ENCODE assay signal across 8 mouse cellular contexts in genomic region chr5:137671443-137672240, GRCm38 (mm10). TPM values are rescaled to one million over a fixed set of nuclear protein-coding genes. Genes with fewer than 3 reads are reported as not detected.
DNase-seq lines count a peak whose midpoint lies in the region; ATAC-seq and TF ChIP-seq lines count a peak whose summit lies in the region.

No protein-coding gene starts in this region.

- no peak for TF ChIP-seq CTCF in layer of hippocampus, adult 2 months (conservative IDR thresholded peaks at IDR 0.05)
- TF ChIP-seq CTCF in lung, embryonic 14.5 days (IDR thresholded peaks at IDR 0.05; ENCODE audit: low read depth) = no peak

- no peaks in the 10 kb centered on the region for H3K27me3 ChIP-seq in lung, embryonic 14.5 days (ENCODE audit: insufficient read depth, low read length)
- no peaks in the 10 kb centered on the region for H3K27me3 ChIP-seq in stomach, embryonic 15.5 days (replicated peaks)

- H3K27ac ChIP-seq in layer of hippocampus, adult 2 months = peak overlapping the region; percentile 73
- peak overlapping the region; percentile 75 for H3K27ac ChIP-seq in lung, embryonic 14.5 days (ENCODE audit: low read depth)
- peak overlapping the region; percentile 83 for H3K27ac ChIP-seq in stomach, embryonic 15.5 days

- ATAC-seq in lung, embryonic 14.5 days (ENCODE audit: insufficient read depth) = peak; percentile 81
- ATAC-seq in stomach, embryonic 15.5 days (ENCODE audit: insufficient read depth, low FRiP score, low read depth) = peak; percentile 58

- WGBS in lung, embryonic 14.5 days = 8% methylated on average over 9 of the region's 9 CpGs
- WGBS in stomach, embryonic 15.5 days = 8% methylated on average over 9 of the region's 9 CpGs

- peak overlapping the region; percentile 17; the same call in 1 of the 2 replicates for H3K4me3 ChIP-seq in layer of hippocampus, adult 2 months
- no peak overlapping the region for H3K4me3 ChIP-seq in lung, embryonic 14.5 days (ENCODE audit: low read depth, low read length)
- H3K4me3 ChIP-seq in stomach, embryonic 15.5 days (replicated peaks) = no peak overlapping the region

- H3K9me3 ChIP-seq in lung, embryonic 14.5 days (ENCODE audit: low read depth, low read length) = no peaks in the 10 kb centered on the region
- H3K9me3 ChIP-seq in stomach, embryonic 15.5 days = no peaks in the 10 kb centered on the region

- peaks cover 9% of the 10 kb centered on the region for H3K4me1 ChIP-seq in lung, embryonic 14.5 days (ENCODE audit: insufficient read depth)
- peaks cover 24% of the 10 kb centered on the region for H3K4me1 ChIP-seq in stomach, embryonic 15.5 days

- H3K36me3 ChIP-seq in lung, embryonic 14.5 days (ENCODE audit: insufficient read depth) = peaks cover 9% of the 10 kb centered on the region
- H3K36me3 ChIP-seq in stomach, embryonic 15.5 days = no peaks in the 10 kb centered on the region; the same call in 1 of the 2 replicates

- H3K9ac ChIP-seq in lung, embryonic 14.5 days = peak overlapping the region; percentile 1; the same call in 1 of the 2 replicates
- no peak overlapping the region for H3K9ac ChIP-seq in stomach, embryonic 15.5 days

- peak overlapping the region; percentile 19; the same call in 1 of the 2 replicates for H3K4me2 ChIP-seq in lung, embryonic 14.5 days
- peak overlapping the region; percentile 12; the same call in 1 of the 2 replicates for H3K4me2 ChIP-seq in stomach, embryonic 15.5 days

- DNase-seq in layer of hippocampus, adult 2 months (ENCODE audit: low spot score in 2 of 2) = no peak
- DNase-seq in layer of hippocampus, adult 8-10 months (ENCODE audit: low spot score in 2 of 2) = no peak
- peak; percentile 21 to 72 for DNase-seq in adrenal gland, postnatal 4 days (ENCODE audit: low spot score in 2 of 2)
- peak; percentile 90 to 95 for DNase-seq in heart, adult 18-20 months
- peak; percentile 95 for DNase-seq in kidney, adult 9 months
- peak; percentile 67 for DNase-seq in lung, embryonic 14.5 days
- no peak for DNase-seq in layer of hippocampus, adult 11-12 months (ENCODE audit: low spot score)

RNA-seq across cellular contexts. Expression of gene Agfg2, which starts 12.9 kb away (rescaled TPM):
- 10 to 100 TPM; 64.1 to 67.3 TPM for total RNA-seq in layer of hippocampus, adult 2 months (2021)
- total RNA-seq in layer of hippocampus, adult 8-10 months (2022) = 10 to 100 TPM; 66.1 to 66.6 (median 66.5) TPM
- total RNA-seq in adrenal gland, postnatal 4 days (2021) = 10 to 100 TPM; 28.5 to 31.9 TPM
- 10 to 100 TPM; 16.9 to 23.0 TPM for total RNA-seq in heart, adult 18-20 months (2021)
- polyA plus RNA-seq in lung, embryonic 14.5 days (2014; fragmentation: Nextera tagmentation; extraction: Ambion mirVana) = 10.9 and 12.2 TPM in 2 replicates
- 18.1 and 23.1 TPM in 2 replicates for polyA plus RNA-seq in stomach, embryonic 15.5 days (2015; fragmentation: Nextera tagmentation; extraction: Ambion mirVana)

RNA-seq across cellular contexts. Expression of gene Irs3, which starts 26.1 kb away (rescaled TPM):
- total RNA-seq in layer of hippocampus, adult 2 months (2021) = under 1 TPM in 1 of 2 experiments, not detected in 1; 0.15 TPM
- total RNA-seq in layer of hippocampus, adult 8-10 months (2022) = under 1 TPM; 0.12 to 0.49 (median 0.28) TPM
- total RNA-seq in adrenal gland, postnatal 4 days (2021) = under 1 TPM; 0.56 to 0.79 TPM
- total RNA-seq in heart, adult 18-20 months (2021) = 1 to 10 TPM in 1 of 2 experiments, under 1 TPM in 1; 0.87 to 1.5 TPM
- 0.08 TPM in 1 of 2 replicates, not detected in the other for polyA plus RNA-seq in lung, embryonic 14.5 days (2014; fragmentation: Nextera tagmentation; extraction: Ambion mirVana)
- polyA plus RNA-seq in stomach, embryonic 15.5 days (2015; fragmentation: Nextera tagmentation; extraction: Ambion mirVana) = 0.06 and 0.09 TPM in 2 replicates

RNA-seq across cellular contexts. Expression of gene Sap25, which starts 30.5 kb away (rescaled TPM):
- total RNA-seq in layer of hippocampus, adult 2 months (2021) = 10 to 100 TPM in 1 of 2 experiments, 1 to 10 TPM in 1; 8.4 to 16.4 TPM
- 10 to 100 TPM in 3 of 4 experiments, 1 to 10 TPM in 1; 8.0 to 14.2 (median 10.6) TPM for total RNA-seq in layer of hippocampus, adult 8-10 months (2022)
- total RNA-seq in adrenal gland, postnatal 4 days (2021) = 1 to 10 TPM; 8.3 to 8.9 TPM
- total RNA-seq in heart, adult 18-20 months (2021) = 1 to 10 TPM; 2.2 to 2.6 TPM
- 6.4 and 8.1 TPM in 2 replicates for polyA plus RNA-seq in lung, embryonic 14.5 days (2014; fragmentation: Nextera tagmentation; extraction: Ambion mirVana)
- 5.8 and 8.9 TPM in 2 replicates for polyA plus RNA-seq in stomach, embryonic 15.5 days (2015; fragmentation: Nextera tagmentation; extraction: Ambion mirVana)

RNA-seq across cellular contexts. Expression of gene Gm20605, which starts 42.7 kb away (rescaled TPM):
- total RNA-seq in layer of hippocampus, adult 2 months (2021) = 10 to 100 TPM; 15.5 to 19.7 TPM
- 10 to 100 TPM; 14.7 to 24.8 (median 19.2) TPM for total RNA-seq in layer of hippocampus, adult 8-10 months (2022)
- 10 to 100 TPM; 16.3 to 16.4 TPM for total RNA-seq in adrenal gland, postnatal 4 days (2021)
- total RNA-seq in heart, adult 18-20 months (2021) = 1 to 10 TPM; 2.9 to 4.2 TPM
- polyA plus RNA-seq in lung, embryonic 14.5 days (2014; fragmentation: Nextera tagmentation; extraction: Ambion mirVana) = 9.2 and 11.7 TPM in 2 replicates
- polyA plus RNA-seq in stomach, embryonic 15.5 days (2015; fragmentation: Nextera tagmentation; extraction: Ambion mirVana) = 6.6 and 9.4 TPM in 2 replicates

RNA-seq across cellular contexts. Expression of gene Lrch4, which starts 42.7 kb away (rescaled TPM):
- 10 to 100 TPM; 25.4 to 28.1 TPM for total RNA-seq in layer of hippocampus, adult 2 months (2021)
- 10 to 100 TPM; 18.8 to 26.8 (median 22.5) TPM for total RNA-seq in layer of hippocampus, adult 8-10 months (2022)
- 10 to 100 TPM; 27.9 to 34.5 TPM for total RNA-seq in adrenal gland, postnatal 4 days (2021)
- total RNA-seq in heart, adult 18-20 months (2021) = 10 to 100 TPM; 17.5 to 19.1 TPM
- polyA plus RNA-seq in lung, embryonic 14.5 days (2014; fragmentation: Nextera tagmentation; extraction: Ambion mirVana) = 32.1 and 40.5 TPM in 2 replicates
- polyA plus RNA-seq in stomach, embryonic 15.5 days (2015; fragmentation: Nextera tagmentation; extraction: Ambion mirVana) = 36.0 and 38.5 TPM in 2 replicates

Comparison
In these comparisons a context has a peak if more than half of its experiments do, and no peak if none do; other contexts are left out.
1. DNase-seq: peak in adrenal gland, postnatal 4 days (2 of 2), heart, adult 18-20 months (2 of 2), kidney, adult 9 months (single experiment) and lung, embryonic 14.5 days (single experiment); none in layer of hippocampus, adult 2 months (0 of 2), layer of hippocampus, adult 8-10 months (0 of 2) and layer of hippocampus, adult 11-12 months (single experiment).
2. Peak in every context shown above with its lines, with median percentiles within 50 percentile points of each other: H3K27ac ChIP-seq.